Mouse (Mus musculus) hindbrain, embryonic 13.5 days (tissue): Measurements from ENCODE around the gene Abcd2. TPM values are rescaled to one million over a fixed set of nuclear protein-coding genes. Genes with fewer than 3 reads are reported as not detected.

ENCODE experiments used
- ATAC-seq: fragments of 200-750 bp; cut with Nextera tagmentation; 2 replicates; pipeline ENCODE4 v1.8.0; 2017; ENCODE audit warnings: moderate TSS enrichment; ENCODE audit not compliant: low FRiP score
- H3K27ac ChIP-seq: fragments of 300-500 bp; sonication (generic); 2 replicates; pipeline ENCODE4 v1.5.1; 2015; ENCODE audit warnings: inconsistent platforms, mild to moderate bottlenecking, moderate library complexity
- H3K27me3 ChIP-seq: fragments of 300-500 bp; sonication (generic); 2 replicates; pipeline ENCODE4 v1.6.1; 2015; ENCODE audit warnings: mild to moderate bottlenecking, inconsistent platforms
- H3K36me3 ChIP-seq: fragments of 300-500 bp; sonication (generic); 2 replicates; pipeline ENCODE4 v1.6.1; 2015; ENCODE audit warnings: mild to moderate bottlenecking, inconsistent platforms
- H3K4me1 ChIP-seq: fragments of 300-500 bp; sonication (generic); replicated peaks from 2 replicates; pipeline ENCODE4 v1.6.1; 2015; ENCODE audit warnings: inconsistent platforms
- H3K4me2 ChIP-seq: fragments of 300-500 bp; sonication (generic); 2 replicates; pipeline ENCODE4 v1.6.1; 2015; ENCODE audit warnings: inconsistent platforms, mild to moderate bottlenecking, moderate library complexity
- H3K4me3 ChIP-seq: fragments of 300-500 bp; sonication (generic); 2 replicates; pipeline ENCODE4 v1.5.1; 2015; ENCODE audit warnings: mild to moderate bottlenecking, inconsistent platforms
- H3K9ac ChIP-seq: fragments of 300-500 bp; sonication (generic); 2 replicates; pipeline ENCODE4 v1.6.1; 2015; ENCODE audit warnings: mild to moderate bottlenecking, inconsistent platforms
- H3K9me3 ChIP-seq: fragments of 300-500 bp; sonication (generic); 2 replicates; pipeline ENCODE4 v1.6.1; 2016; ENCODE audit warnings: inconsistent platforms
- WGBS: fragments of 180-500 bp; shearing (Covaris S2); methylation state at CpG from one replicate; pipeline ENCODE4 v1.1.7; 2015; 5-methylcytosine and 5-hydroxymethylcytosine counted together
- polyA plus RNA-seq: library from polyadenylated mRNA; unstranded; fragments of >200 nt; fragmentation: Nextera tagmentation; extraction: Ambion mirVana; gene quantifications from 2 replicates; pipeline ENCODE4 v1.2.1, GENCODE M21; 2015

Abcd2 gene
- polyA plus RNA-seq, 1 experiment from 2014 or later = 10.6 TPM

DNA sequence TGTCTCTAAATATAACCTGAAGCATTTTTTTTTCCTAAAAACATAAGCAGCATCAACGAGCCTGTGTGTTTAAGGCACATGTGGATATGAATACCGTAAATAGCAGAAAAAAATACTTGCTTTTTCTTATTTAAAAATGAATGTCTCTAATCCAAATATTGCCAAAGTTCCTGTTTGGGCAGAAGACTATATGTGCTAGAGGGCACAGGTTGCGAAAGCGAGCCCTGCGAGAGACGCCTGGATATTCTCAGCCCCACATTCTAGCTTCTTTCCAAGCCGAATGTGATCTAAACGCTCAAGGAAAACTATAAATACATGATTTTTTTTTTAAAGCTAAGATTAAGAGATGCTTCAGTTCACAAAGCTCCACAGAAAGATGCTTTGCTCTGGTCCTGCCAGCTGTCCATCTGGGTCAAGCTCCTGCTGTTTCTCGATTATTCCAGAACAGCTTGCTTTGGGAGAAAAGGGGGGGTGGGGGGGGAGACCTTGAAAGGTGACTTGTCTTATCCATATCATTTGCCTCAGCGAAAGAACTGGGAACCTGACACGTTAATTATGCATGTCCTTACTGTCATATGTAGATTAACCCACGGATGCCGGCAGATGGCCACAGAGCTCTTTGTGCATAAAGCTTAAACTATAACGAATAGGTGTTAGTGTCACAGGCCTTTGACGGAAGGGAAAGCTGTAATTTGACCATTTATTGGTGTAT, 11.5 kb downstream of the Abcd2 start:
- H3K4me1 ChIP-seq = peaks cover 10% of the 10 kb centered on the region; the same call in 1 of the 2 replicates
- H3K27ac ChIP-seq = 0 out of 2 replicates have a peak overlapping the region, but pooled peaks have one; percentile 23
- 53% methylated on average over 15 of the region's 15 CpGs for WGBS
- H3K9me3 ChIP-seq = no peaks in the 10 kb centered on the region
- ATAC-seq = no peak
- no peaks in the 10 kb centered on the region for H3K27me3 ChIP-seq
- H3K4me2 ChIP-seq = no peak overlapping the region
- H3K36me3 ChIP-seq = no peaks in the 10 kb centered on the region
- no peak overlapping the region for H3K4me3 ChIP-seq
- H3K9ac ChIP-seq = no peak overlapping the region

DNA sequence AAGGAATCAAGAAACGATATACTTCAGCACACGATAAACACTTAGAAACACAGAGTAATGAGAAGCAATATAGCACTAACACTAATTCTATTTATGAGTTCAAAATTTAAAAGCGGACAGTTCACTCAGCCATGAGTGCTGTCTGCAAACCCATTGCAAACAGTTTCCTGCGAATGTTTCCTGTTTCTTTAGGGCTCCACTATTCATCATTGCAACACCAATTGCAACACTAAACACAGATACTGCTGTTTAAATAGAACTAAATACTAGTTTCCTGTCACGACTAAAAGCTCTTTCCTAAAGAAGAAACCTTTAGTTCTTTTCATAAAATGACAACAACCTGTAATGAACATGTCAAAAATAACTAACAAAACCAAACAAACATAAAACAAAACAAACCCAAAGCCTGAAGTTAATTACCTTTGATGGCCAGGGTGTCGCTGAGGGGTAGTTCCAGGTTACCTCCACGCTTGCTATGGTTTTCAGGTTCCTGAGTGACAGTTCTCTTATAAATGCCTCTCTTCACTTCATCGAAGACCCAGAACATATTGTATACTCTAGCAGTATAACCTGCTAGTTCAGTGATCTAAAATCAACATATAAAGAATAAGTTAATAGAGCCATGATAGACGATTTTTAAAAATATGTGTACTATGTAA, 12.8 kb downstream of the Abcd2 start:
- Histone ChIP-seq H3K4me1 (peaks cover 10% of the 10 kb centered on the region; the same call in 1 of the 2 replicates), H3K36me3 (no peaks in the 10 kb centered on the region), H3K27ac (no peak overlapping the region), H3K9me3 (no peaks in the 10 kb centered on the region), H3K27me3 (no peaks in the 10 kb centered on the region), H3K9ac (no peak overlapping the region), H3K4me3 (no peak overlapping the region), H3K4me2 (no peak overlapping the region)
- ATAC-seq = no peak
- 89% methylated on average over 9 of the region's 9 CpGs for WGBS

DNA sequence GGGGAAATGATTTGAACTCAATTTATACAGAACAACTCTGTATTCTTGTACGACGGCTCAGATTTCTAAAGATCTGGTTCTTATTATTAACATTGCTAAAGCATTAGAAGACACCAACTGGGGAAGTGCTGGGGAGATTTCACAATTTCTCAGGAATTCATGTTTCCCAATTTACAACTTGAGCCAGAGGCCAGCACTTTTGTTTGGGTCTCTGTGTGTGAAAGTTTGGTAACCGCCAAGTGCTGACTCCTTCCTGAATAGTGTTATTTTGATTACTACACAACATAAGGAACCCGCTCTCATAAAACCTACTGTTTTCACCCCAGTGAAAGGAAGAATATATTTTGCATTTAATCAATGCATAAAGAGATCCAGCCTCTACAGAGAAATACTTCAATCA, 19.4 kb downstream of the Abcd2 start:
- no peak overlapping the region for H3K27ac ChIP-seq
- no peaks in the 10 kb centered on the region for H3K9me3 ChIP-seq
- peaks cover 3% of the 10 kb centered on the region; the same call in 1 of the 2 replicates for H3K4me1 ChIP-seq
- H3K9ac ChIP-seq = no peak overlapping the region
- H3K4me2 ChIP-seq = no peak overlapping the region
- no peaks in the 10 kb centered on the region for H3K27me3 ChIP-seq
- 84% methylated on average over 4 of the region's 4 CpGs for WGBS
- no peak for ATAC-seq
- no peaks in the 10 kb centered on the region for H3K36me3 ChIP-seq
- no peak overlapping the region for H3K4me3 ChIP-seq

GRCm38 (mm10) chr15:91171332-91171731, 20.3 kb downstream of the Abcd2 start:
- Histone ChIP-seq H3K27me3 (no peaks in the 10 kb centered on the region), H3K36me3 (no peaks in the 10 kb centered on the region), H3K9me3 (no peaks in the 10 kb centered on the region), H3K9ac (no peak overlapping the region), H3K4me1 (peaks cover 3% of the 10 kb centered on the region; the same call in 1 of the 2 replicates), H3K27ac (no peak overlapping the region), H3K4me3 (no peak overlapping the region), H3K4me2 (no peak overlapping the region)
- ATAC-seq = no peak
- WGBS = 88% methylated on average over 4 of the region's 4 CpGs

DNA sequence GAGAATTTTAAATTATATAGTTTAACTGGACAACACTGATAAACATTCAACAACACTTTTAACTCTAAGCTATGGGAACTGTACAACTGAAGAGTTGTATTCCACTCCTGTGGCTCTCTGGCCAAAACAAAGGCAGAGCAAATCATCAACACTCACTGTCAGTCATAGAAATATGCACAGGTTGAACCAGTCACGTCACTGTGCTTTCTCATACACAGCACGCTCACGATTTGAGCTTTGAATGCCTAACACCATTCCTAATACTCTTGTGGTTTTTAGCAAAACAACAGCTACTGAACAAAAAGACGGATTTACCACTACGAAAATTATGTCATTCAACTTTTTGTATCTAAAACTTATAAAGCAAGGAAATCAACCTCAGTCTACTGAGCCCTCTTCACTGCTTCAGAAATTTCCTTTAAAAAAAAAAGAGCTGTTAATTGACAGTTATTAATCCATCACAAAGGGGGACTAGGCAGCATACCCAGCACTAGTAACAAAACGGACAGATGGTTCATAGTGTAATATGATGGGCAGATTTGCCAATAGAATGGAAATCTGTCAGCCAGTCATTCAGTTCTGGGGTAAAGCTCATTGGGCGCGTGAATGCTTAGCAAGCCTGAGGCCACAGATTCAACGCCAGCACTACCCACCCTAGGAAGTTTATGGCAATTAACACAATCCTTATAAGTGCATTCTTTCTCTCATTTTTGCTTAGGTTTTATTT, 20.8 kb downstream of the Abcd2 start:
- Histone ChIP-seq H3K9ac (no peak overlapping the region), H3K9me3 (no peaks in the 10 kb centered on the region), H3K4me3 (no peak overlapping the region), H3K27ac (no peak overlapping the region), H3K4me1 (peaks cover 3% of the 10 kb centered on the region; the same call in 1 of the 2 replicates), H3K36me3 (no peaks in the 10 kb centered on the region), H3K27me3 (no peaks in the 10 kb centered on the region), H3K4me2 (no peak overlapping the region)
- WGBS = 67% methylated on average over 9 of the region's 9 CpGs
- no peak for ATAC-seq

GRCm38 (mm10) chr15:91167850-91168562, 23.6 kb downstream of the Abcd2 start:
- no peaks in the 10 kb centered on the region for H3K36me3 ChIP-seq
- no peaks in the 10 kb centered on the region for H3K9me3 ChIP-seq
- no peak for ATAC-seq
- WGBS = 91% methylated on average over 13 of the region's 13 CpGs
- no peak overlapping the region for H3K4me3 ChIP-seq
- H3K27me3 ChIP-seq = no peaks in the 10 kb centered on the region
- H3K4me1 ChIP-seq = peaks cover 6% of the 10 kb centered on the region
- H3K4me2 ChIP-seq = no peak overlapping the region
- H3K27ac ChIP-seq = no peak overlapping the region
- no peak overlapping the region for H3K9ac ChIP-seq

DNA sequence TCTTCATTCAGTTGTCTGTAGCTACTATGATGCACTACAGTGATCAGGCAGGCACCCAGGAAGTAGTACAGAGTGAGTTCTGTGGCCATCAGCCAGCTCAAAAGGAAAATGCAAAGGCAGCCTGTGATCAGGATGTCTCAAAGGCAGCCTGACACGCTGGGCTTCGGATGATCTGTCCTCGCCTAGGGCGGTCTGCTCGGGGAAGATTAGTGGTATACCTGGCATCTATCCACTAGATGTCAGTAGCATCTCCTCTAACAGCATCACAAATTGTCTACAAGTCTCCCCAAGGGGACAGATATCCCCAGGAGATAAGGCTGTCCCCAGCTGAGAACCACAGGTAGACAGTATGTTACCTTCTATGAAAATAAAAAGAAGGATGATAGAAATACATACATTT, 26.6 kb downstream of the Abcd2 start:
- H3K4me3 ChIP-seq = no peak overlapping the region
- WGBS = 2% methylated on average over 5 of the region's 5 CpGs
- H3K9ac ChIP-seq = no peak overlapping the region
- H3K9me3 ChIP-seq = no peaks in the 10 kb centered on the region
- no peaks in the 10 kb centered on the region for H3K27me3 ChIP-seq
- no peaks in the 10 kb centered on the region for H3K36me3 ChIP-seq
- no peak overlapping the region for H3K4me2 ChIP-seq
- peaks cover 4% of the 10 kb centered on the region for H3K4me1 ChIP-seq
- H3K27ac ChIP-seq = no peak overlapping the region
- no peak for ATAC-seq

DNA sequence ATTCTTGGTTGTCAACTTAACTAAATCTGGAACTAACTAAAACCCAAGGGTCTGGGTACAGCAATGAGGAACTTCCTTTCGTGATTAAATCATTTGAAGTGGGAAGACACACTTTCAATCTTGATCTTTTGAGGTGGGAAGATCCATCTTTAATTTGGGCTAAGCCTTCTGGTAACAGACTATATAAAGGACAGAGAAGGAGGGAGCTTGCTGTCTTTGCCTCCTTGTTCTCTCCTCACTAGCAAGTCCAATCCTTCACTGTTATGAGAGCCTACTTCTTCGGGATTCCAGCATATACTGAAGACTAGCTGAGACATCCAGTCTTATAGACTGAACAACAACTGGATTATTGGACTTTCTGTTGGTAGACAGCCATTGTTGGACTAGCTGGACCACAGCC, 28.1 kb downstream of the Abcd2 start:
- Histone ChIP-seq H3K27ac (no peak overlapping the region), H3K9me3 (no peaks in the 10 kb centered on the region), H3K36me3 (no peaks in the 10 kb centered on the region), H3K4me1 (peaks cover 4% of the 10 kb centered on the region), H3K4me2 (no peak overlapping the region), H3K27me3 (no peaks in the 10 kb centered on the region), H3K4me3 (no peak overlapping the region), H3K9ac (no peak overlapping the region)
- ATAC-seq = no peak
- WGBS = 90% methylated on average over 2 of the region's 2 CpGs

GRCm38 (mm10) chr15:91161153-91161552, 30.4 kb downstream of the Abcd2 start:
- Histone ChIP-seq H3K27ac (no peak overlapping the region), H3K4me3 (no peak overlapping the region), H3K4me1 (peaks cover 4% of the 10 kb centered on the region), H3K36me3 (peaks cover 16% of the 10 kb centered on the region), H3K9ac (no peak overlapping the region), H3K4me2 (no peak overlapping the region), H3K27me3 (no peaks in the 10 kb centered on the region), H3K9me3 (0 out of 2 replicates have a peak, but pooled peaks cover 1% of the 10 kb centered on the region)
- ATAC-seq = no peak
- WGBS = 97% methylated on average over 5 of the region's 5 CpGs

DNA sequence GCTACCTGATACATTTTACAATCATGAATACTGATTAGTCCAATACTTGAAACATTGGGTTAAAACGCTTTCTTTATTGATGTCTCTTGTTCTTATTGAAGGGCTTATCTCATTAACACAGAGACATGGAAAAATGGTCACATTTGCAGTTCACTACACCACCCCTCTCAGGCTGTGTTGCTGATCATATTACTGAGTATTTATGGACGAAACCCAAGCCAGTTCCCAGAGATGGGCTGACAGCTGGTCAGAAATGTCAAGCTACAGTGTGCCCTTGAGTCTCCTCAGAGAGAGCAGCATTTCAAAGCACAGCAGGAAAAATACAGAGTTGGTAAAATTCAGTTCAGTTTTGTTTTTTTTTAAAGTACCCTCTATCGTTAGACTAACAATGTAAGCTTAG, 38.3 kb downstream of the Abcd2 start:
- ATAC-seq = no peak

DNA sequence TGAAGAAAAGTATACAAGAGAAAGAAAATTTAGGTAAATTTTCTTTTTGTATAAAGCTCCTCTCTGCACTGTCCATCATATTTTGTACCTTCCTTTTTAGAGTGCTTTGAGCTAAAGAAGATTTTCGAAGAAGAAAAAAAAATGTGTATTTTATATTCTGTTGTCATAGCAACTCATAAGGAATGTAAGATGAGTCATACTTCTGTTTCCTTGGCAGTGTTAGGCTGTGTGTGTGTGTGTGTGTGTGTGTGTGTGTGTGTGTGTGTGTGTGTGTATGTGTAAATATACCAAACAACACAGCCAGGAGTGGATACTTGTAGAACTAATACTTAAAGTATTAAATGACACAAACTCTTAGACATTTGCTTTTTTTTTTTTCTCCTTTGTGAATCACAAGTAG, 39.0 kb downstream of the Abcd2 start:
- 76% methylated on average over 1 of the region's 1 CpGs for WGBS
- H3K36me3 ChIP-seq = peaks cover 42% of the 10 kb centered on the region
- H3K27me3 ChIP-seq = no peaks in the 10 kb centered on the region
- H3K4me3 ChIP-seq = no peak overlapping the region
- no peak for ATAC-seq
- no peaks in the 10 kb centered on the region for H3K4me1 ChIP-seq
- no peak overlapping the region for H3K4me2 ChIP-seq
- no peak overlapping the region for H3K9ac ChIP-seq
- peaks cover 6% of the 10 kb centered on the region; the same call in 1 of the 2 replicates for H3K9me3 ChIP-seq
- H3K27ac ChIP-seq = no peak overlapping the region

More for the DNA sequence above, 38.3 kb downstream of the Abcd2 start:
- H3K36me3 ChIP-seq = peaks cover 38% of the 10 kb centered on the region
- H3K9me3 ChIP-seq = peaks cover 6% of the 10 kb centered on the region; the same call in 1 of the 2 replicates
- WGBS = 74% methylated on average over 3 of the region's 3 CpGs
- H3K4me3 ChIP-seq = no peak overlapping the region
- H3K4me1 ChIP-seq = no peaks in the 10 kb centered on the region
- no peak overlapping the region for H3K4me2 ChIP-seq
- H3K27ac ChIP-seq = no peak overlapping the region
- no peak overlapping the region for H3K9ac ChIP-seq
- no peaks in the 10 kb centered on the region for H3K27me3 ChIP-seq

DNA sequence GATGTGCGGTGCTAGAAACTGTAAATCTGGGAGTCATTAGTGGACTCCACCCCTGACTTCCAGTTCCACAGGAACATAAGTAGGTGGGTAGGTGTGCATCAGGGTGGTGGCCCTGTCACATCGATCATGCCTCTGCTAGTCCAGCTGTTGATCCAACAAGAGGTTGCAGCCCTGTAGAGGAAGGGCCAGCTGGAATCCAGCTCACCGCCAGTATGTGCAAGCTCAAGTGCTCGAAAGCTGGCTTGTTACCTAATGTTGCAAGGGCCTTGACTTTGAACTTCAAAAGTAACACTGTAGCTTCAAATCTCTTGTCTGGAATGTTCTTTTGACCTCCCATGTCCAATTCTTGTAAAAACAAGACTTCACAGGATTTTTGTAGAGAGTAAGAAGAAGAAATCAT, 67.0 kb downstream of the Abcd2 start:
- 93% methylated on average over 4 of the region's 4 CpGs for WGBS
- H3K4me3 ChIP-seq = no peak overlapping the region
- ATAC-seq = no peak
- no peaks in the 10 kb centered on the region for H3K27me3 ChIP-seq
- H3K36me3 ChIP-seq = no peaks in the 10 kb centered on the region
- H3K9me3 ChIP-seq = no peaks in the 10 kb centered on the region
- H3K4me2 ChIP-seq = no peak overlapping the region
- H3K9ac ChIP-seq = no peak overlapping the region
- no peak overlapping the region for H3K27ac ChIP-seq
- H3K4me1 ChIP-seq = no peaks in the 10 kb centered on the region
